Mouse (Mus musculus) left cerebral cortex, adult 8-10 months (tissue): ENCODE measurements around the gene Txndc17. TPM values are rescaled to one million over a fixed set of nuclear protein-coding genes. Genes with fewer than 3 reads are reported as not detected.
"Not testable (repeated sequence)": the region's sequence is repeated elsewhere in the genome, so short reads cannot be mapped to it uniquely, and the experiment has no call there.

ENCODE experiments used
- DNase-seq, 2 experiments: peaks; one replicate each; pipeline ENCODE4 v3.0.0; 2022; ENCODE audit warnings: low spot score in 2 of 2
- total RNA-seq, 4 experiments: library from RNA; stranded (reverse); gene quantifications; 2 replicates each; pipeline ENCODE4 v1.2.4; 2022

Txndc17 gene
- total RNA-seq: 10 to 100 TPM; 24.9 to 37.3 (median 30.2) TPM

DNA sequence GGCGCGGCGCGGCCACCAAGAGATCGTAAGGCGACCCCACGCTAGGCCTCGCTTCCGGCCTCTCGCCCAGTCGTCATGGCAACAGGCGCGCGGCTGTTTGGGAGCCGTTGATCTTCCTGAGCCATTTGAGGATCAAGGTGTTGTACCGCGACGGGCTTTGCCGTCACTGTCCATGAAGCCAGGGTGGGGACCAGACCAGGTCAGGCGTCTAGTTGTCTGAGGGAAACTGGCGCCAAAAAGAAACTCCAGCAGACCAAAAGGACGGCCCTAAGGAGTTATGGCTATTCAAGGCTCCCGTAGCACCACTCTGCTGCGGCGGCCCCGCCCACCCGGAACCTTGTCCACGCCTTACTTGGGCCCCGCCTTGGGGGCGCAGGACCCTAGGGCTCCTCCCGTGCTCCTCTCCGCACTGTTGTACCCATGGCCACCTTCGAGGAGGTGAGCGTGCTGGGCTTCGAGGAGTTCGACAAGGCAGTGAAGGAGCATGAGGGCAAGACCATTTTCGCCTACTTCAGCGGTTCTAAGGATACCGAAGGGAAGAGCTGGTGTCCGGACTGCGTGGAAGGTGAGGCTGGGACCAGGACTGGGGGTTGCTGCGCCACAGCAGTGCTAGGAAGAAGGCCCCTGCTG is at the start of gene Txndc17, which contains the start of gene 4933427D14Rik:
Txndc17 (plus strand) TSS at position 344 of the 630 bp plus-strand sequence.
4933427D14Rik (minus strand) TSS at position 256 of the 630 bp plus-strand sequence.
- peak; percentile 86 for DNase-seq

- DNase-seq: no peak
These were observed 44.1 kb upstream of the Txndc17 start for GRCm38 (mm10) chr11:72163198-72163597.

GRCm38 (mm10) chr11:72169871-72170270 is 37.5 kb upstream of the Txndc17 start:
- no peak for DNase-seq

DNA sequence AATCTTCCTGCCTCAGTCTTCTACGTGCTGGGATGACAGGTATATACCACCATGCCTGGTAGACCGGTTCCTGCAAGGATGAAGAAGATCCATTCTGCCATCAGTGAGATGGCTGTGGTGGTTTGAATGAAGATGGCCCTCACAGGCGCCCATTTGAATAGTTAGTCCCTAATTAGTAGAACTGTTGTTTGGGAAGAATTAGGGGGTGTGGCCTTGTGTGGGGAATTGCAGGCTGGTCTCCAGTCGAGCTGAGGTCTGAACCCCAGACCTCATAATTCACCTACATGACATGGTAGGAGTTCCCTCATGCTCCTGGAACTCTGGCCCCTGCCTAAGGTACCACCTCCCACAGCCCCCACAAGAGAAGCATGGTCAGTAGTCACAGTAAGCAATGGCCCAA is 35.4 kb upstream of the Txndc17 start:
- DNase-seq: not testable (repeated sequence)

- no peak for DNase-seq
These were observed 33.8 kb upstream of the Txndc17 start for GRCm38 (mm10) chr11:72173506-72173905.

DNA sequence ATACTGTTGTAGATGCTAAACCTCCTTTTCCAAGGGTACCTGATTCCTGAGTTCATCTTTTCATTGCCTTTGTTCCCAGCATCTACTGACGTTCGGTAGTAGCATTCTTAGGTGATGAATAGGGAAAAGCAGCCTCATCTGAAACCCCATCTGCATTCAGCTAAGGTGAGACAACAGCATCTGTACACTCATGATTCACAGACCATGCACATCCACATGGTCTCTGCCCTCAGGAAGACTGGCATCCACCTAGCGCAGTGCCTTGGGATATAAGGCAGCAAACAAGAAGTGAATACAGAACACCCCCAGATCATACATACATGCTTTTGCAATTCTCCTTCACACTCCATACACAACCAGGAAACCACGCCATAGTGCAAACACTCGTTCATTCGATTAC is 32.6 kb upstream of the Txndc17 start:
- no peak for DNase-seq

DNA sequence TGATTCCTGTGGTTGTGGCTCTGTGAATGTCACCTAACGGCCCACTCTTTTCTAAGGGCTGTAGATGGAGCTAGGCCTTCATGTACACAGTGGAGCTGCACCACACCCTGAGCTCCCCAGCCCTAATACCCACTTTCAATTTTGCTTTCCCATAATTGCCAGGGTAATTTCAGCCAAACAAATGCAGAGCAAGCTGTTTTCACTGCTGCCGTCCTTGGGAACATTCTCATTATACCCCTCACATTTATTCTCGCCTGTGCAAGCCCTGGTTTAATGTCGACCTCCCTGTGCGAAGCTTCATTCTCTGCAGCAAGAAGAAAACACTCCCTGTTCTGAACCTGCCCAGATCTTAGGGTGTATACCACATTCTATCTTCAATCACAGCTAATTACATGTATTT is 31.4 kb upstream of the Txndc17 start:
- no peak for DNase-seq

DNA sequence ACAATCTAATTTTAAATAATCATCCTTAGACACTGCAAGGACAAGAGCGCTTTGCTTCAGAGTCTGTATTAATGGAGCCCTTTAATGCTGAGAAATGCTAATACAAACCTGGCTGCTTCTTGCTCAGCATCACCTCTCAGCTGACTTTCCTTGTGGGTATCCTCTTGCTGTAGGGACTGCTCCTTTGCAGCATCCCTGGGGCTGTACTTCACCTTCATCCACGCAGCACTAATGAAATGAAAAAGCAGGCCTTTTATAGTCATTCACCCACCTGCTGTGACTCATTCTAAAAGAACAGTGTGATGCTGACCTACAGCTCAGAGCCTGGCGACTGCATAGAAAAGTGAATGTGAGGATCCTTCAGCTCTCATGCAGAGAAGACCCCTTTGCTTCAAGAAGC is 30.8 kb upstream of the Txndc17 start:
- DNase-seq: no peak

DNA sequence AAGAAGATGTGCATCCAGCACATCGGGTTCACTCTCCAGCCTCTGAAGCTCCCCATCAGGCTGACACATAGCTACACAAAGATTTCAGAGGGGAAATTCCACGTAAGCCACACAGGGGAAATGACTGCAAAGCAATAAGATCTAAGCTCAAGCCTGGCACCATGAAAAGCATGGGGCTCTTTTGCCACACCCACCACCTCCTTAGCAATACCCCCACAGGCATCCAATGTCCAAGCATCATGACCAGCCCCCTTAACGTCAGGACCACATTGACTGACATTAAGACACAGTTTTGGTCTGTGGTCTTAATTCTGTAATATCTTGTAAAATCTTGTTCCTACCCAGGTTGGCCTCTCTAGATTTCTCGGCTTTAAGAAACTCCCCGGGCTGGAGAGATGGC is 26.8 kb upstream of the Txndc17 start:
- no peak for DNase-seq

DNA sequence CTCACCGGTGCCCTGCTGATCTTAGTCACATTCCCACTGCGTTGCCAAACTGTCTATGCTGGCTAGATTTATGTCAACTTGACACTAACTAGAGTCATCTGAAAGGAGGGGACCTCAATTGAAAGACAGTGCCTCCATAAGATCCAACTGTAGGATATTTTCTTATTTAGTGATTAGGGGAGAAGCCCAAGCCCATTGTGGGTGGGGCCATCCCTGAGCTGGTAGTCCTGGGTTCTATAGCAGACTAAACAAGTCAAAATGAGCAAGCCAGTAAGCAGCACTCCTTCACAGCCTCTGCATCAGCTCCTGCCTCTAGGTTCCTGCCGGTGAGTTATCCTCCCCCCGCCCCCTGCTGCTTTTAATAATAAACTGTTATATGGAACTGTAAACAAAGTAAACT is 26.2 kb upstream of the Txndc17 start:
- DNase-seq: no peak

GRCm38 (mm10) chr11:72184252-72184651 is 23.1 kb upstream of the Txndc17 start:
- no peak for DNase-seq

DNA sequence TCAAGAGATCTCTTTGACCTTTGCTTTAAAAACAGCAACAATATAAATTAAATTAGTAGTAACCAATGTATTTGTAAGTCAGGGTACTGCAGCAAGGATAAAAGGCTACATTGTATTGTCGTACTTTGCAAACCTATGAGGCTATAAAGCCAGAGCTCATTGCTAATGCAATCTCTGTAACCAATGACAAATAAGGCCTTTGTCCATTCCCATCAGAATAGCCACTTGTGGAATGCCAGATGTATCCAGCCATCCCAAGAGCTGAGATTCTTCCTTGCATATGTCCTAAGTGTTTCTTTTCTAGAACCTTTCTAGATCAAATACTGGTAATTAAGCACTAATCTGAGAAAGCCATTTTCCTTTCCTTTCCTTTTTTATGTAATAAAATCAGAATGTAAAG is 16.5 kb upstream of the Txndc17 start:
- DNase-seq: no peak

DNA sequence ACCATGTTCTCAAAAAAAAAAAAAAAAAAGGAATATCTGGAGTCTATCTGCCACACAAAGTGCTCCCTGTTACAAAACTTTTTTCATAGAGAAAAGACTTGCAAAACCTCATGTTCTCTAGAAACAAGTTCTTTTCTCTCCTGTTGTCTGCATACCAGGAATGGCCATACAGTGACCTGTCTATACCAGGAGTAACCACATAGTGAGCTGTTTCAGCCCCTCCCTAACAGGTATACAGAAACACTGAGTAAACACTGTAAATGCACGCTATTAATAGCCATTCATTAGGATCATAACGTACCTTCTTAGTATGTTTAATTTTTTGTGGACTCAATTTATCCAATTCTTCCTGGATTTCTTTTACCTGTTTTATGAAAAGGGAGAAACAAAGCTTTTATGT is 13.1 kb upstream of the Txndc17 start:
- DNase-seq: no peak

DNA sequence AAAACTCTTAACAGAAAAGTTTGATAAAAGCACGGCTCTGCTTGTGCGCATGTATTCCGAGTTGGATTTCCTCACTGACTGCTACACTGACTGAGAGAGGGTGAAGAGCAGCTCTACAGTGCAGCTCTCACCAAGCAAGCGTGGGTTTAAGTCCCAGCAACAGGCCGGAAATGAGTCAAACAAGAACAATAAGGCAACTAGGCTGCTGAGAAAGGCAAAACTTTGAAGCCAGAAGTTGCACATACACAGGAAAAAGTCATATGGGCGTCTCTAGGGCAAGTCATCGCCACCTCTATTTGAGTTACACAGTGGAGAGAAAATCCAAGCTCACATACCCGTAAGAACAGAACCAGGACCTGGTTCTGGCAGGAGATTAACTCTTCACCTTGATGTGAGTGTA is 10.8 kb upstream of the Txndc17 start:
- DNase-seq: no peak

GRCm38 (mm10) chr11:72203440-72203839 is 3.9 kb upstream of the Txndc17 start:
- no peak for DNase-seq

GRCm38 (mm10) chr11:72205256-72205655 is 2.1 kb upstream of the Txndc17 start:
- DNase-seq: no peak

GRCm38 (mm10) chr11:72206341-72207203 is 775 bp upstream of the Txndc17 start, which contains the start of gene Gm43951:
Gene Gm43951 (minus strand): TSS chr11:72206840.
- DNase-seq: peak; percentile 34 to 52

- no peak for DNase-seq
These were observed 559 bp downstream of the Txndc17 start for GRCm38 (mm10) chr11:72207834-72208377.

GRCm38 (mm10) chr11:72214591-72215409 is 7.5 kb downstream of the Txndc17 start:
- DNase-seq: peak; percentile 79 to 93

DNA sequence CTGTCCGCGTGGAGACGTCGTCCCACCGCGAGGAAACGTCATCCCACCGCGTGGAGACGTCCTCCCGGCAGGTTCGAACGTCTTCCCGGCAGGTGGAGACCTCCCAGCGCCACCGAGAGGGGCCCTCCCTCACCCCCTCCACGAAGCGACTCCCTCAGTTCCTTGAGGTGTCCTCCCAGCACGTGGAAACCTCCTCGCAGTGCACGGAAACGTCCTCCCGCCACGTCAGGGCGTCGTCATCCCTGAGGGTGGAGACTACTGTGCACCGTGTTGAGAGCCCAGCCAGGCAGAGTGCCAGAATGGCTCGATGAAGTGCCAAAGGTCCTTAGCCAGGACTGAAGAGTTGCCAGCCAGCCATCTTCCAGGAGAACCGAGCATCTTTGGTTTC is 8.1 kb downstream of the Txndc17 start, which contains the start of gene Med31:
Med31 (minus strand) TSS at position 183 of the 388 bp plus-strand sequence.
- peak in 1 of 2 experiments; percentile 75 for DNase-seq

GRCm38 (mm10) chr11:72217116-72217515 is 9.8 kb downstream of the Txndc17 start:
- DNase-seq: no peak
